Mouse (Mus musculus) urinary bladder, adult 2 months (tissue): ENCODE results near the gene Gm21964. TPM values are rescaled to one million over a fixed set of nuclear protein-coding genes. Genes with fewer than 3 reads are reported as not detected.

Source experiments
- DNase-seq: peaks from one replicate; pipeline ENCODE4 v3.0.0; 2022; ENCODE audit warnings: low spot score
- polyA plus RNA-seq: library from polyadenylated mRNA; depleted of rRNA; stranded (reverse); fragments of >200 nt; gene quantifications from 2 replicates; pipeline ENCODE4 v1.2.3, GENCODE M21; 2012; rRNA removed

Gm21964 gene
- polyA plus RNA-seq: not detected in 2 replicates

- DNase-seq: no peak
Measured at GRCm38 (mm10) chr8:110100907-110101306, at the start of gene Gm21964. TSS of gene Gm21964 (plus strand) at chr8:110101207.

DNA sequence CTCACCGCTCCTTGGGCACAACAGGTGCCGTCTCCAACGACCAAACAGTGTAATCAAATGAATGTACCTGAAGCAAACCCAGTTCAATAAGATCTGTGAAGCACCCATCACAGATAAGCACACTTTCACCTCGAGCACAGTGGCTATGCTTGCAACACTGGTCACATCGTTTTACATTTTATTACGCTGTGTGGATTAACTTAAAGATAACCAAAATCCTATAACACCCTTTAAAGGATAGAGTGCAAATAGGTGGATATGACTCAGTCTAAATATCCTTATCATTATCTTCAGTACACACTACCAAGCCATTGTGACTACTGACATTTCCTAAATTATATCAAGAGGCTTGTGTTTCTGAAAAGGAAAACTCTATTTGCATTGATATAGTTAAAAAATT, 49.8 kb upstream of the Gm21964 start:
- no peak for DNase-seq

DNA sequence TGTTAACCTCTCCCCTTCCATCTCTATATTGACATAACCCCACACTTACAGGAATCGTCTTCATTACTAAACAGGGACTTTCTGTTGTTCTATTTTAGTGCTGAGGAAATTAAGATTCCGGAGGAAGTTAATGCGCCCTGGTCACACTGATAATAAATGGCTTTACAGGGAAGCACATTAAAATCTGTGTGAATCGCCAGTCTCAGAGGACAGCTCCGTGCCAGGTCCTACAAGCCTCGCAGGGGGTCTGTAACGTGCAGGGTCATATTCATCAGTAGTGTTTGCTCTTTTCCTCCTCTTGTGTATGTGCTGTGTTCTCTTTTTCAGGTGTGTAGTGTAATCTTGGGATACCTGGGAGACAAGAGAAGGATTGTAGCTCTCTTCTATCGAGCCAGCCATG, 42.8 kb upstream of the Gm21964 start:
- DNase-seq: no peak

DNA sequence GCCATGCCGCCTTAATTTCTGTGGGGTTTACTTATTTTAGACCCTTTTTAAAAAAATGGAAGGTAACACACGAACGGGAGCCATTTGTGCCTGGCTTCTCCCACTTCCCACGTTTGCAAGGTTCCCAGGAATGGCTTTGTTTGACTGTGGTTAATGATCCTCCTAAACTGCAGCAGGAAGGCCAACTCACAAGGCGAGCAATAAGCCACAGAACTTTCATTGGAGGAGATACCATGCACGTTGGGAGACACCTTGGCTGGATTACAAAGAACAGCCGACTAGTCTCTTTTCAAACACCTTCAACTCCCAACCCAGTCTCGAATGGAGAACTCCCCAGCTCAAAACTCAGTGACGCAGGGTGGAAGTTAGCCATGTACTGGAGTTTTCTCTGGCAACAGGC, 36.8 kb upstream of the Gm21964 start:
- DNase-seq: no peak

GRCm38 (mm10) chr8:110064606-110065365, 36.2 kb upstream of the Gm21964 start:
- DNase-seq: no peak

DNA sequence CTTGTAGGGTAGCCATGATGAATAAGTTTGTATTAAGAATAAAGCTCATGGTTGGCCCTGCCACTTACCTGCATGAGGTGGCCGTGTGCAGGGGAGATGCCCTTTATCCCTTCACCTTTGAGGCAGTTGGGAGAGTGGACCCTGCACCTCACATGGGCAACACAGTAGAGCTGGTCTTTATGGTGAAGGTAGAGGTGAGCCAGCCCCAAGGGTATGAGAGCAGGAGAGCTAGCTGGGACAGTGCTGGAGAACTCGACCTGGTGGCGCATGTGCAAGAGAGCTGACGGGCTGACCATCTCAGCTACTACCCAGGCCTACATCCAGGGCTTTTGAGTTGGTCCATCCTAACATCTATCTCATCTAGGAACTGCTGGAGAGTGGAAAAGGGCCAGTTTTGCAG, 35.3 kb upstream of the Gm21964 start:
- no peak for DNase-seq

GRCm38 (mm10) chr8:110069706-110070105, 31.3 kb upstream of the Gm21964 start:
- no peak for DNase-seq

- peak; percentile 34 for DNase-seq
Measured at GRCm38 (mm10) chr8:110071600-110071999, 29.4 kb upstream of the Gm21964 start.

DNA sequence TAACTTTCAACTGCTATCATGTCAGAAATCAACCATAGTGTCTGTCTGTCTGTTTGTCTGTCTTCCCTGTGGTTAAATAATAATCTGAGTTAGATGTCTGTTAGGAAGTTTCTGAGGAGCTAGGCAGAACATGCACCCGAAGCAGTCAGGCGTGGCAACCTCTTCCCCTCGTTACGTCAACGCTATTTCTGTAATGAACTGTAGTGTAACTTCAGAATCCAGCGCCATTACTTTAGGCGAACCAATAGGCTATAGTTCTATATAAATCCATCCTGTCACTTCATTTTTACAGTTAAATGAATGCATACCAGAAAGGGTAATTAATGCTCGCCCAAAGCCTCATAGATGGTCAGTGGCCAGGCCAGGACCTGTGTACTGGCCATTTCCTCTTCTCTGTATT, 26.5 kb upstream of the Gm21964 start:
- no peak for DNase-seq

DNA sequence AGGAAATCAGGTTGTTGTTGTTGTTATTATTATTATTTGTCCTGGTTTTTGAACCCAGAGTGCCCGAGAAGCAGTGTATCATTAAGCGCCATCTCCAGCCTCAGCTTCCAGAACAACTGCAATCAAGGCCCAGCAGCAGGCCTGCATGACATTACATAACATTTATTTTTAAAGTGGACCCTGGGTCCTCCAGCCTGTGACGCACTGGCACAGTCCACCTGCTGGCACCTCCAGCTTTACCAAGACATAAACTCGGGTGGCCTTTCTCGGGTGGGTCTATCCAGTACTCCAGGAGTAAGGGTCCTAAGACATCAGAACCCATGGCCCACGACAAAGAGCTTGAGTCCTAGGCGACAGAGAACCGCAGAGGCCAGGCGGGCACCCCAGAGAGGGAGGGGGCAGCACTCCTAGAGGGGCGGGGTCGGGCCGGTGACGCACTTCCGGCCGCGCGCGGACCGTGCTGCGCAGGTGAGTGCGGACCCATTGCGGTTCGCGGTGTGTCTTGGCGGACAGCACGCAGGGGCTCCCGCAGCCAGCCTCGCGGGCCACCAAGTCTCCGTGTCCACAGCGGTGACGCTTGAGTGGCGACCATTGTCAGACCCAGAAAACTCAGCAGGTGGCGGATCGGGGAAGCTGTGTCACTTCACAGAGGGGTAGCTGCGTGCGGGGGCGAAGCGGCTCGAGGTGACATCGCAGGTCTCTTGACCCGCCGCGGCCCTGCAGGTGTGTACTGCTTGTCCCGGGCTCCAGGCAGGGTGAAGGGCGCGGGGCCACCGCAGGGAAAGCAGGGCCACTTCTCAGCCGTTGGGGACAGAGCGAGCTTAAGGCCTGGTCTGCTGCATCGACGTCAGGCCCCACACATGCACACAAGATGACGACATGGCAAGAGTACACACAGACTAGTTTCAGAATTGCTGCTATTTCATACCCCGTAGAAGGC, 21.5 kb upstream of the Gm21964 start, which contains the start of gene Zfp612:
TSS of gene Zfp612 (plus strand) at position 465 of the 940 bp plus-strand sequence.
- DNase-seq: peak; percentile 65

DNA sequence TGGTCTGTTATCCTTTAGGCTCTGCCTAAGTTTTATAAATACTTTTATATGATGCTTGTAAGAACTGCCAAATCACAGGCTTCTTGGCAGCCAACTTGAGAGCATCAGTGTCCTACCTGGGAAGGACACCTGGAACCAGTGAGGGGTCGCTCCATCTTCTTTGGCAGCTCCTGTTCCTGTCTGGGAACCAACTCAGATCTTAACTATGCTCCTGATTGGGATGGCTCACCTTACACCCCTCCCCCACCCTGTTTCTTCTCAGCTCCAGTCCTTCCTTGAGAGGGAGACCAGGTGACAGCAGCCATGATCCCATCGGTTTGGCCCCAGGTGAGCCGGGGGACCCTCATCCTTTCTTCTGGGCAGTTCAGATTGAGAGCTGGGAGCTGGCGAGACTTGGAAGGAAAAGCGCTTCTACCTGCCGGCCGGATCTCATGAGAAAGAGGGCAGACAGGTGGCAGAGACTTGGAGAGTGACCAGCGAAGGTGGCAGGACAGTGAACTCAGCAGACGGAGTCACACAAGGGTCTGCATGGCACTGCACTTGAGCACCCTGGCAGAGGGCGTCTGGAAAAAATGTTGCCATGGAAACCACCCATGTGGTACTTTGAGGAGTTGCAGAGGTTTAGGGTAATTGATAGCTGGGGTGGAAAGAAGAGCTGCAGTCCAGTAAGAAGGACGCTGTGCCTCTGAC, 18.4 kb upstream of the Gm21964 start:
- no peak for DNase-seq

- DNase-seq: no peak
Measured at GRCm38 (mm10) chr8:110091869-110092268, 9.1 kb upstream of the Gm21964 start.

GRCm38 (mm10) chr8:110101676-110102075, 669 bp downstream of the Gm21964 start:
- no peak for DNase-seq

DNA sequence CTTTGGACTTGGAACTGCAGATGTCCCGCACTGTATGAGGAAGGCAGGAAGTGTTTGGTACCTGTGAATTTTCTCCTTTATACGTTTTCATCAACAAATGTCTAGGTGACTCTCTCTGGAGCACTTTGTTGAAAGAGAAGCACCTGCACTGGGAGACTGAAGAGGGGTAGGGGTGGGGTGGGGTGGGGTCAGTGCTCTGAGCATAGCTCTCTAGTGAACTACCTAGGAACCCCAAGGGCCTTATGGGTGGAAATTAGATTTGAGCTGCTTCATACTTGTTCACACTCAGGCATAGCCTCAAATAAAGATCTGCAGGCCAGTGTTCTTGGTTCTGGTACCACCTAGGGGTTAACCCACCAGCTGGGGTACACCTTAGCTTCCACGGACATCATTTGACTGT, 1.6 kb downstream of the Gm21964 start, which contains the start of gene Gm17720:
TSS of gene Gm17720 (minus strand) at position 101 of the 400 bp plus-strand sequence.
- no peak for DNase-seq

GRCm38 (mm10) chr8:110119715-110120114, 18.7 kb downstream of the Gm21964 start:
- no peak for DNase-seq

GRCm38 (mm10) chr8:110130537-110130936, 29.5 kb downstream of the Gm21964 start:
- peak; percentile 50 for DNase-seq

- no peak for DNase-seq
Measured at GRCm38 (mm10) chr8:110134236-110134635, 33.2 kb downstream of the Gm21964 start.

GRCm38 (mm10) chr8:110135515-110135914, 34.5 kb downstream of the Gm21964 start:
- no peak for DNase-seq

DNA sequence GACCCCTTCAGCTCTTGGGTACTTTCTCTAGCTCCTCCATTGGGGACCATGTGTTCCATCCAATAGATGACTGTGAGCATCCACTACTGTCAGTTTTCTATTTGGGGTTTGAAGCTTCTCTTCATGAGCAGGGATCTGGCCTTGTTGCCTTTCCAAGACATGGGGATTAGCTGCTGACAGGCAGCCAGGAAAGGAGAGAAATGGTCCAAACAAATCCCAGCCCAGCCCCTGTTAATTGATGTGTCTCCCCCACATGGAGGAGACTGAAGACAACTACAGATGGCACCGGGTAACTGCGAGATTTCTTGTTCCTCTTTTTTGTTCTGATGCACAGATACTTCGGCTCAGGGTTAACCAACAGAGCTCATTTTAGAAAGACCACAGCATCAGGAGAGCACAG, 39.1 kb downstream of the Gm21964 start:
- DNase-seq: no peak

GRCm38 (mm10) chr8:110140770-110141169, 39.8 kb downstream of the Gm21964 start:
- DNase-seq: no peak

DNA sequence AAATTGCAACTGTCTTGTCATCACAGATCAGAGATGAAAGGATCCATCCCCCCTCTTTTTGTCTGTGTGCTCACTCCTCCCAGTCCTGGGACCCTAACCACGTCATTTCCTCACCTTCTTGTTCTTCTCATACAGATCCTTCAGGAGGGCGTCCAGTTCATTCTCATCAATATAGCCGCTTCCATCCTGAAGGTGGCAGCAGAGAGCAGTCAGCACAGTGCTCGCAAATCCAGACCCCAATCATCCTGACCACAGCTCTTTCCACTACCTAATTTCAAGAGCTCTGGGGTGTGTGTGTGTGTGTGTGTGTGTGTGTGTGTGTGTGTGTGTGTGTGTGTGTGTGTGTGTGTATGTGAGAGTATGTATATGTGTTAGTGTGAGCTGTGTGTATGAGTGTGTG, 44.5 kb downstream of the Gm21964 start:
- no peak for DNase-seq

GRCm38 (mm10) chr8:110152951-110153350, 51.9 kb downstream of the Gm21964 start:
- DNase-seq: no peak
